Mouse (Mus musculus) left cerebral cortex, adult 9 months (tissue): Measurements from ENCODE around the gene Tcf19.

Experiments
- DNase-seq, 2 experiments: peaks; one replicate each; pipeline ENCODE4 v3.0.0; 2022; ENCODE audit warnings: low spot score in 2 of 2

Gene Tcf19

DNA sequence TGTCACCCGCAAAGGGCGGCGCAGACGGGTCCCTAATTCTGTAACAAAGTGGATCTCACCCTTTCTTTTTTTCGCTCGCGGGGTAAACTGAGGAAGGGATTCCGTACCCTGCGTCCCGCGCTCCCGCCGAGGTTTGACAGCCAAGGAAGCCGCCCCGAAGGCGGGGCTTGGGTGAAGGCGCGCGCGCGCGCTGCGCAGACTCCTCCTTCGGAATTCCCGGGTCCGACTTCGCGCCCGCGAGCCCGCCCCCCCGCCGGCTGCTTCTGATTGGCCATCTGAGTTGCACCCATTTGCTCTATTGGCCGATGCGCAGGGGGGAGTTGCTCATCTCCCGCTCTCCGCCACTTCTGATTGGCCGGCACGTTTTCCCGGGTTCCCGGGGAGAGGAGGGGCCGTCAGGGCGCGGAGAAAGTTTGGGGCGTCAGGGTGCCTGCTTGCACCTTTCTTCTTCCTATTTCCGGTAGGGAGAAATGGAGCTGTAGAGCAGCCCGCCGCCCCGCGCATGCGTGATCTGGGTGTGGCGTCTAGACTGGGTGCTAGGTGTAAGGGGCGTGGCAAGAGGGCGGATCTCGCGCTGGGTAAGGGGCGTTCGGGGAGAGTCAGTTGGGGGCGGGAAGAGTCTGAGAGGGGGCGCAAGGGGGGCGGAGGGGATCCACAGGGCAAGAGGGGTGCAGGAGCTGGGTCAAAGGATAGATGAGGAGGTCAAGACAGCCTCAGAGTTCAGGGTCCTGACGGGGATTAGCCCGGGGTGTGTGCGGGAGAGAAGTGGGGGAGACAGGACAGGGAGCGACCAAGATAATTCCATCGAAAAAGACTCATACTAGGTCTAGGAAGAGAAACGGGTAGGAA lies at the start of gene Tcf19, which contains the start of gene Cchcr1:
Gene Tcf19 (minus strand): TSS at position 173 of the 849 bp plus-strand sequence.
Gene Cchcr1 (plus strand): TSS at position 449 of the 849 bp plus-strand sequence.
- peak; percentile 93 to 96 for DNase-seq

DNA sequence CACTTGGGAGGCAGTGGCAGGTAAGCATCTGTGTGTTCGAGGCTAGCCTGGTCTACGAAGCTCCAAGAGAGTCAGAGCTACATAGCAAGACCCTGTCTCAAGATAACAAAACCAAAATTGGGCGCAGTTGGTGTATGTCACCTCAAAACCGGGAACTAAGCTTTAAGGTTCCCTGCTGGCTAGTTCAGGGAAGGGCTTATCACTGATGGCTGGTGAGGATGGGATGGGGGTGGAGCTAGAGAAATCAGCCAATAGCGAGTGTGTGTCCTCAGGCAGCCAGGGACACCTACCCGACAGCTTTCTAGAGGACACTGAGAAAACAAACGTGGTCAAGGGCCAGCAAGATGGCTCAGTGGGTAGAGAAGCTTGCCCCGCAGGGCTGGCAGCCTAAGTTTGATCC lies 41.6 kb upstream of the Tcf19 start:
- no peak for DNase-seq

DNA sequence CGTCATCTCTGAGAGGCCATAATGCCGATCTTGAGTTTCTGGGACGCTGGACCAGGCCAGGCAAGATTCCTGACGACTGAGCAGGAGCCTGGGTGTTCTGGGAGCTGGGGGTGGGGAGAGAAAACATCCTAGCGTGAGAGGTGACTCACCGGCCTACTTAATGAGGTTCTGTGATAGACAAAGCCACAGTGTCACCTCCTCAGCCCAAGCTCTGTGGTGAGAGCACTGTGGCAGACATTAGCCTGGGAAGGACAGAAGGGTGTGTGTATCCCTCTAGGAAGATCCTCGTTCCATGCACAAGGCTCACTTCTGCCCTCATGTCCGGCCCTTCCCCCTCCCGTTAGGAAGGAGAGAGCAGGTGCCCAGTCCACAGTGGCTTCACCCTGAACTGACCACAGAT lies 40.7 kb upstream of the Tcf19 start:
- no peak for DNase-seq

DNA sequence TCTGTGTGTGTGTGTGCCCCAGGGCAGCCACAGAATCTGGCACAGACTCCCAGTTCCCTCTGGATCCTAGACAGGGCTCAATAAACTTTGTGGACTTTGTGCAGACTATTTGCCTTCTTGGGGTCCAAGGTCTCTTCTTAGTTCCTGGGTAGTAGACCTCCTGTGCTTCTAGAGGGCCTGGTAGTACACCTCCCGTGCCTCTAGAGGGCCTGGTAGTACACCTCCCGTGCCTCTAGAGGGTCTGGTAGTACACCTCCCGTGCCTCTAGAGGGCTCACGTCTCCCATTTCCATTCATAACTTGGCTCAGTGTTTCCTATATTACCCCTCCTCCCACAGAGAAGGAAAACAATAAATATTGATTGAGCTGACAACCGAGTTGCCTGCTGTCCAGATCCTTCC lies 40.2 kb upstream of the Tcf19 start:
- peak in 1 of 2 experiments; percentile 34 for DNase-seq

DNA sequence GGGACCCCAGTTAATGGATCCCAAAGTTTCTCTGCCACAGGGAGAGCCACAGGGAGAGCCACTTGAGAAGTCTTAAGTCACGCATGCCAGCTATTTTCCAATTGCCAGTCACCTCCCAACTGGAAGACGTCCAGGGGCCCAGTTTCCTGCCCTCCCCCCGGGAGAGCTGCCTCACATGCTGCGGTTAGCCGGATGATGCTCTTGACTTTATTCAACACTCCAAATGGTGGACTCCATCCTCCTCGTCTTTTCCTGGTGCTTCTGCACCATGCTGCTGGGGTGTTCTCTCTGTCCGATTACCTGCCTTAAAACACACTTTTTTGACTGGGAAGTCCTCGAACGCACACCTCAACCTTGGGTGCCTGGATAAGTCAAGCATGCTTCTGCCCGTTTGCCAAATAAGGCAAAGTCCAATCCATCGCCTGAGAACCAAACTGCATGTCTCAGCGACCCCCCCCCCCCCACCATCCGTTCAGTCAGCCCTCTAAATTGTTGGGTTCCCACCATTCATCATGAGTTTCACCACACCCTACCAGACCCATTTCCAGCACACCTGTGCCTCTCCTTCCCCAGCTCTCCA lies 39.7 kb upstream of the Tcf19 start:
- no peak for DNase-seq

DNA sequence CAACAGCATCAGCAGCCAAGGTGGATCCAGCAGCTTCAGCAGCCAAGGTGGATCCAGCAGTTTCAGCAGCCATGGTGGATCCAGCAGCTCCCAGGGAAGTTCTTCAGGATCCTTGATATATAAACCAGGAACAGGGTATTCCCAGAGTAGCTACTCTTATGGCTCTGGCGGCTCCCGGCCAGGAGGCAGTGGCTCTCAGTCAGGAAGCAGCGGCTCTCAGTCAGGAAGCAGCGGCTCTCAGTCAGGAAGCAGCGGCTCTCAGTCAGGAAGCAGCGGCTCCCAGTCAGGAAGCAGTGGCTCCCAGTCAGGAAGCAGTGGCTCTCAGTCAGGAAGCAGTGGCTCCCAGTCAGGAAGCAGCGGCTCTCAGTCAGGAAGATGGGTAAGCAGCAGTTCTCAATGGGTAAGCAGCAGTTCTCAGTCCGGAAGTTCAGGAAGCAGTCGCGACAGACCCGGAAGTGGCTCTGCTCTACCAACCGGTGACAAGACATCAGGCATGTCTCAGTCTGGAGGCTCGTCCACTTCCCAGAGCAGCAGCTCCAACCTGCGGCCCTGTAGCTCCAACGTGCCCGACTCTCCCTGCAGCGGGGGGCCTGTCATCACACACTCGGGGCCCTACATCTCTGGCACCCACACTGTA lies 38.3 kb upstream of the Tcf19 start:
- DNase-seq = no peak

DNA sequence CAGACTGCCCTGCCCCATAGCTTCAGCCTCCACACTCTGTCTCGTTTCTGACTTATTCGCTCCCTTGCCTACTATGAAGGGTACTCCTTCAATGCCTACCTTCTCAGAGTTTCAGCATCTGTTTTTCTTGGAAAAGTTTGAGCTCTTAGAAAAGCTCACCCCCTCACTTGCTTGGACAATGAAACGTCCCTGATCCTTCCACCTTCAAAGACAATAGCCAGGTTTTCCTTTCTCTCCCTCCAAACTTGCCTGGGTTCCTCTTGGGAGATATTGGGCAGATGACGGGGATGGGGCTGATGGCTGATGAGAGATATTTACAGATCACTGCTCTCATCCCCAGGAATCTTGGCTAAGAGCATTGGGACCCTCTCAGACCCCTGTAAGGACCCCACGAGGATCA lies 37.7 kb upstream of the Tcf19 start:
- DNase-seq = no peak

DNA sequence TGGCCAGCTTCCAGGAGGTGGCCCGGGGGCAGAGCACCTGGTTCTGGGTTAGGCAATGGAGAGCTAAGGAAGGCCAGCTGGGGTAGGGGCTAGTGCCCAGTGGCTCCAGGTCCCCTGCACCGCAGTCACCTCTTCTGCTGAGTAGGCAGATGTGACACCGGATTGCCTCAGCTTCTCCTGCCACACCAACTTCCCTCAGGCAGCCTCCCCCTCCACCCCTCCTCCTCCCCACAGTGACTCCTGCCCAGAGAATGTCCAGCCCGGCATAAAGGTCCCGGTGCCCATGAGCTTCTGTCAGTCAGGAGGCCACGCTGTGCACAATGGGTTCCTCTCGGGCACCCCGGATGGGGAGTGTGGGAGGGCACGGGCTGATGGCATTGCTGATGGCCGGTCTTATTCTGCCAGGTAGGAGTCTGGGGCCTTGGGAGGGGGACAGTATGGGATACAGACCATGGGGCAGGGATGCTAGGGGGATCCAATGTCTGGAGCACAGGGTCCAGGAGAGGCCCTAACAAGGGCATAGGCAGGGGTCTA lies 35.3 kb upstream of the Tcf19 start, which contains the start of gene Cdsn:
Gene Cdsn (plus strand): TSS at position 248 of the 534 bp plus-strand sequence.
- no peak for DNase-seq

DNA sequence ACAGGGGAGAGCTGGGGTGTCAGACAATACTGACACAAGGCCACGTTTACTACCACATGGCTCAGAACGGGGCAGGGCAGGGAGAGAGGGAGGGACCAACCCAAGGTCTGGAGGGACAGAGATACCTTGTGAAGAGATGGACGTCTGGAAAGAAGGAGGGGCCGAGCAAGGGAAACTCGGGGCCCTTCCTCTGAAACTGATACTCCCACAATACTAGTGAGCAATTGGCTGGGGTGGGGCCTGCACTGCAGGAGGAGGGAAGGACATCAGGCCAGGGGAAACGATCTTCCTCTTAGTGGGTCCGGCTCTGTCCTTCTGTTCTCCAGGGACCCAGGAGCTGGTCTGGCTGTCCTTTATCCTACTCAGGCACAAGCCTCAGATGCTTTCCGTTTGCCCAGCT lies 34.2 kb upstream of the Tcf19 start:
- DNase-seq = no peak

DNA sequence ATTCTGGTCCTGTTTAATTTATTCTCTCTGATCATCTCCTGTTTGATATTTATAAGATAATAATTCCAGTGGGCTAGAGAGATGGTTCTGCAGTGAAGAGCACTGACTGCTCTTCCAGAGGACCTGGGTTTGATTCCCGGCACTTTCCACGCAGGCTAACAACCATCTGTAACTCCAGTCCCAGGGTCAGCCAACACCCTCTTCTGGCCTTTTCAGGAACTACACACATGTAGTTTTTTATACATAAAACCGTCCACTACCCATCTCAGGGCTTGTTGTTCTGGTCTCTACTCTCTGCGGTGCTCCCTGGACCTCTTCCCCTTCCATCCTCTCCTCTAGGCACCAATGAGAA lies 33.5 kb upstream of the Tcf19 start:
- no peak for DNase-seq

DNA sequence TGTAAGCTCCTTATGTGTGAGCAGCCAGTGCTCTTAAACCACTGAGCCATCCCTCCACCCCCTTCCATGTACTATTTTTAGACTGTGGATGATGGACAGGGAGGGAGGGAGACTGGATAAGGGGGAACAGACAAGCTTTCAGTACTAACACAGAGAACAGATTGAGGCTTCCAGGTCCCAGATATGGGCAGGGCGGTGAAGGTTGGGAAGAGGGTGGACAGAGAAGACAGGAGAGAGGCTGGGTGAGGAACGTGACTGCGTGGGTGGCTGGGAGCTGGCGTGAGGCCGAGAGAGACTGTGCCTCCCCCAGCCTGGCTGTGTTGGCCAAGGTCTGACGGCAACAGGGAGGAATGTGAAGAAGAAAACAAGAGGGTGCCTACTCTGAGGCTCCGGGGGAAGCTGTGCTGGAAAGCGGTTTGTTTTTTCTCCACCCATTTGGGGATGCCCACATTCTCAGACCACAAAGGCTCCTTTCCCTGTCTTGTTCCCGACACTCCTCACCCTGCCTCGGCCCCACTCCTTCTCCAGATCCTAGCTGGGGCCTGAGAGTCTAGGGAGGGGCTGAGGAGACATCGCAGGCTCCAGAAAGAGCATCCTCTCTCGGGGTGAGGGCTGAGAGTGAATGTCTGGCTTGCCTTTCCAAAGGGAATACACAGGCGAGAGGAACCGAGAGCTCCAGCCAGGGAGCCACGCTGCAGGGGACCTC lies 33.0 kb upstream of the Tcf19 start:
- DNase-seq = peak; percentile 77 to 90

DNA sequence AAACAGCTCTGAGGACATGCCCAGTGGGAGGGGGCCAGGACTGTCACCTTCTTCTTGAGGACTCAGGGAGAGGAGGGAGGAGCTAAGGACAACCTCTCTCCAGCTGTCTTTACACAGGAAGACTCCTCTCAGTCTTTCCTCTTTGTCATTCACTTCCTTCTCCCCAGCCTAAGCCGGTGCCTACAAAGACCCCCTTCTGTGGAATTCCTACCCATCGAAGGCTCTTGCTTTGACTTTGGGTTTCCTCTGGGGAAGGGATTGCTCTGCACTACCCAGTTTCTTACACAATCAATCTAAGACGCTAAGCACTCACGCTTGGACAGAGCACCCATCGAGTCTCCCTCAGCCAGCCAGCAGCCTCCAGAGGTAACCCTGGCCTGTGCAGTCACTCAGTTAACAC lies 32.0 kb upstream of the Tcf19 start:
- DNase-seq = no peak

DNA sequence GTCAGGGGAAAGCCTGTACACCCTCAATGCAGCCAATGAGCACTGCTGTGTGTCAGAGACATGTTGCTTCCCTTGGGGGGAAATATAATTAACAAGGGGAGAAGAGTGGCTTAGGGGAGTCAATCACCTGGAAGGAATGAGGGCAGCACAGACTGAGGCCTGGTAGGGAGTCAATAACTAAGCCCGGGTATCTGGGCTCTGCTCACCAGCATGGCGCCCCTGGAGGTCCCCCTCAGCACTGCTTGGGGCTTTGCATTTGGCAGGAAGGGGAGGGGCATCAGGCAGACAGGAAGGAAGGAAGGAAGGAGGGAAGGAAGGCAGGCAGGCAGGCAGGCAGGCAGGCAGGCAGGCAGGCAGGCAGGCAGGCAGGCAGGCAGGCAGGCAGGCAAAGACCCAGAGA lies 30.8 kb upstream of the Tcf19 start:
- no peak for DNase-seq

DNA sequence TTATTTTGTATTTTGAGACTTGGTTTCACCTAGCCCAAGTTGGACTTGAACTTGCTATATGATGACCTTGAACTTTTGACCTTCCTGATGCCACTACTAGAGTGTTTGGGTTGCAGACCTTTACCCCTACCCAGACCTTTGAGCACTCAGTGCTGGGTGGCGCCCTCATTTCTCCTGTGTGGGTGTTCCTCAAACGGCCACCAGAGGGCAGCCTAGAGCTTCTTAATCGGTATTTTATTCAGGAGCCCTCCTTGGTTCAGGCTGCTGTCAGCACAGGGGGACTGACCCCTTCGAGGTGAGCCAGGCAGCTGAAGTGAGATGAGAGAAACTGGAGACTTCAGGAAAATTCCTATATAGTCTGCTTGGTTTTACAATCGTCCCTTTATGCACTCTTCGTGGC lies 28.1 kb upstream of the Tcf19 start:
- peak in 1 of 2 experiments; percentile 63 for DNase-seq

DNA sequence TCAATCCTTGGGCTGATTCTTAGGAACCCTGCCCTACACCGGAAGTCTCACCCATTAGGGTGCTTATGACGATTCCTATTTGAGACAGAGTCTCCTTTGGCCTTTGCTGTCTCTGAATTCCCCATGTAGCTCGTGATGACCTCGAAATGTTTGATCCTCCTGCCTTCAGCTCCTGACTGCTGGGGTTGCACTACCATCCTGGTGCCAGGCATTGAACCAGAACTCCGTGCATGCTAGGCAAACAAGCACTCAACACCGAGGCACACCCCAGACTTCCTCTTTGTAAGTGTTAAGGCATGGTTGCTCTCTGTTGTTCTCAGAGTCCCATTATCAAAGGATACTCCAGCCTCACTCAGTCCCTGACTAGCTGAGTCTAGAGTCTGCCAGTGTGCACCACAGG lies 27.4 kb upstream of the Tcf19 start:
- DNase-seq = no peak

DNA sequence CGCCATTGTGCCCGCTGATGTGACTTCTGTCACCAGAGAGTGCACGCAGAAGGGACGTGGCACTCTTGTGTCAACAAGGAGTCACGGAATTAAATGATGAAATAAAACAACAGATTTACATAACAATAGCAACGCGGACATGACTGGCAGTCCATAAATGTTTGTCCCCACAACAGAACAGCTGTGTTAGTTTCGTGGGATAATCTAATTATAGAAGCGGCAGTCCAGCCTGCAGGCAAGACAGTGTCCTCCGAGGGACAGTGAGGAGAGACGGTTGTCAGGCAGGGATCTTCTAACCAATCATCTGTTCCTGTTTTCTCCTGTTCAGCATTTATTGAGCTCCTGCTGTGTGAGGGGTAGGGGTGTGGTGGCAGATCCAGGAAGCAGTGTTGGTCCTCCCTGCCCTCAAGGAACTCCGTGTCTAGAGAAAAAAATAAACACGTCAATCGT lies 26.8 kb upstream of the Tcf19 start:
- peak in 1 of 2 experiments; percentile 39 for DNase-seq

DNA sequence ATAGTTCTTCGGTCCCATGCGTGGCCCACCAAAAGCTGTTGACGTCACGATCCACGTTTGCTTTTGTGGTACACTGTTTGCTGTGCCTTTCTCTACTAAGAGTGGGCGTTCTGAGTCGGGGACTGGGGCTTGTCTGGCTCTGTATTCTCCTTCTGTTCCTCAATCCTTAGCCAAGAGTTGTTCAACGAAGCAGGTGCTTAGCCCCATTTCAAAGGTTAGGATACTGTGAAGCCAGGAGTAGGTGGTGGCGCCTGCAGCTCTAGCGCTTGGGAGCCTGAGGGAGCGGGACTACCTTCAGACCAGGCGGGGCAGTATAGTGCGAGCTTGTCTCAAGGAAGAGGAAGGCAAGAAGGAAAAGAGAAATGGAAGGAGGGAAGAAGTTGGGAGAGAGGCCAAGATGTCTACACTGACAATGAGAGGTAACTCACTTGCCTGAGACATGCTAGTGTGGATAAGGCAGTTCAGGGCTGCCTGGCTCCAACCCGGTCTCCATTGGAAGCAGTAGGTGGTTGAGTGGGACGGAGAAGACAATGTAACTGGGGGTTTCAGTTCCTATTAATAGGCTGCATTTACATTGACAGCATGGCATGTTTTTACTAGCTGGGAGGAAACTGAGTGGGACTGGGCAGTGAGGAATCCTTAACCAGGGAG lies 26.3 kb upstream of the Tcf19 start:
- peak in 1 of 2 experiments; percentile 32 for DNase-seq

DNA sequence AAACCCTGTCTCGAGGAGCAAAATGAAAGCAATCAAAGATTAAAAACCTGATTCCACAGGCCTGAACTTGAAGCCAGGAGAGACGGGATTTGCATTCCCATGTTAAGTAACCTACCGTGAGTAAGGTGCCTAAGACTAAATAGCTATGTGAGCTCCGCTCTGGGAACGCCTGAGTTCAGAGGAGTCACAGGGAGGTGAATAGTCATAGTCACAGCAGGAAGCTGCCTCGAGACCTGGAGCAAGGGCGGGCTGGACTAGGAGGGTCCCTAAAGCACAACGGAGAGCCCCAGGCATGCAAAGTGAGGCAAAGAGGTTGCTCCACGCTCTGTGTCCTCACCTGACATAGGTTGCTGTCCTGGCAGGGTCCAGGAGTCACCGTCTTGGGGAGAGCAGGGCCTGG lies 22.9 kb upstream of the Tcf19 start:
- no peak for DNase-seq

DNA sequence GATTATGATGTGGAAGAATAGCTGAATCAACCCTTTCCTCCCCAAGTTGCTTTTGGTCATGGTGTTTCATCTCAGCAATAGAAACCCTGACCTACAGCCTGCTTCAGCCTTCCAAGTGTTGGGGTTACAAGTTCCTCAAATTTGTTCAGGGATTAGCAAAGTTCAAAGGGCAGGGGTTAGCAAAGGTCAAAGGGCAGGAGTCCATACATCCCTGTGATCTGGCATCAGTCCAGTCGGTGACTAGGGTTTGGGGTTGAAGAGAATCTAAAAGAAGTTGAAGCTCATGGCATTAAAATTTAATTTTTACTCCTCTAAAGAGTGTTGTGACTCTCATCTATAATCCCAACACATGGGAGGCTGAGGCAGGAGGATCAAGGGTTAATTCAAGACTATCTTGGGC lies 21.9 kb upstream of the Tcf19 start:
- no peak for DNase-seq

DNA sequence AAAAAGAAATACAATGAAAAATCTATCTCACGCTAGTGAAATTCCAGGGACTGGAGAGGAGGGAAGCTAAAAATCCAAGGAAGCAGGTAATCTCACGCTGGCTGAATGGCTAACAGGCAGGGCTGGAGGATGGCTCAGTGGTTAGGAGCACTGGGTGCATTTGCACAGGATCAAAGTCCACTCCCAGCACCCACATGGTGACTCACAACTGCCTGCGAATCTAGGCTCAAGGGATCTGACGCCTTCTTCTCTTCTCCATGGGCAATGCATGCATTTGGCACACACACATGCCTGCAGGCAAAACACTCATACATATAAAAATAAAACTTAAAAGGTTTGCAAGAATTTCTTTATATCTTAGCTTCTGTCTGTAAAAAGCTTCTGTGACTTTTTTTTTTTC lies 20.8 kb upstream of the Tcf19 start:
- DNase-seq = peak in 1 of 2 experiments; percentile 62

DNA sequence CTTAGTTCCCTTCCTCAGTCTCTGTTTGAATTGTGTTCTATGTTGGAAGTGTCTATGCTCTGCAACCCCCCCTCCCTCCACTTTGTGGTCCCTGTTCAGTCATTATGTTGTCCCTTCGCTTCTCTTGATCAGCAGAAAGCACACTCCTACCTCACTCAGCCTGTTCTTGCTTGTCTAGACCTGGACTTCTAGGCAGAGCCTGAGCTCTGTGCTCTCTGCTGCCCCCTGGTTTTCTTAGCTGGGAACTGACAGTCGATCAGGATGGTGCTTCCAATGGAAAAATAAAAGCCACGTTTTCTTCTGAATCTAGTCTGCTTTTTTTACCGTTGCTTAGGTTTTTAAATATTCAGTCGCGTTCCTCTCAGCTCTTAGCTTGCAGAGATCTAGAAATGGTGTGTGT lies 17.7 kb upstream of the Tcf19 start:
- DNase-seq = peak in 1 of 2 experiments; percentile 89
